Mouse (Mus musculus) heart, adult 2 months (tissue): Measurements from ENCODE around the gene Zp1. TPM values are rescaled to one million over a fixed set of nuclear protein-coding genes. Genes with fewer than 3 reads are reported as not detected.

Source experiments
- DNase-seq, 2 experiments: peaks; one replicate each; pipeline ENCODE4 v3.0.0; 2021
- H3K27ac ChIP-seq: fragments of 200-600 bp; 2 replicates; pipeline ENCODE4 v1.8.1; 2022
- H3K27me3 ChIP-seq: fragments of 200-500 bp; 2 replicates; pipeline ENCODE4 v1.6.1; 2012; ENCODE audit warnings: mild to moderate bottlenecking, low read length, inconsistent platforms, mixed read lengths; ENCODE audit not compliant: control insufficient read depth, insufficient read depth
- H3K36me3 ChIP-seq: fragments of 200-500 bp; 2 replicates; pipeline ENCODE4 v1.6.1; 2012; ENCODE audit warnings: low read length, inconsistent platforms; ENCODE audit not compliant: control insufficient read depth, insufficient read depth
- H3K4me1 ChIP-seq: fragments of 200-500 bp; 2 replicates; pipeline ENCODE4 v1.6.1; 2011; ENCODE audit warnings: low read length; ENCODE audit not compliant: control insufficient read depth, insufficient read depth
- H3K4me3 ChIP-seq: fragments of 200-600 bp; 2 replicates; pipeline ENCODE4 v1.8.1; 2022
- H3K79me2 ChIP-seq: fragments of 200-500 bp; replicated peaks from 2 replicates; pipeline ENCODE4 v1.6.1; 2012; ENCODE audit warnings: mild to moderate bottlenecking, inconsistent platforms, low read length, moderate library complexity, mixed read lengths; ENCODE audit not compliant: control insufficient read depth, insufficient read depth
- H3K9ac ChIP-seq: fragments of 200-500 bp; 2 replicates; pipeline ENCODE4 v1.6.1; 2012; ENCODE audit warnings: low read depth, mild to moderate bottlenecking, control low read depth, inconsistent platforms, low read length, mixed read lengths
- CTCF ChIP-seq: fragments of 200-600 bp; IDR thresholded peaks from 2 replicates; pipeline ENCODE4 v1.8.1; 2022; ENCODE audit warnings: antibody characterized with exemption, mild to moderate bottlenecking, moderate library complexity
- EP300 ChIP-seq: fragments of 200-500 bp; IDR thresholded peaks from 2 replicates; pipeline ENCODE4 v1.6.1; 2011; ENCODE audit warnings: low read depth, low read length, control low read depth; ENCODE audit not compliant: insufficient read depth
- POLR2A ChIP-seq: fragments of 200-500 bp; IDR thresholded peaks from 2 replicates; pipeline ENCODE4 v1.6.1; 2011; ENCODE audit warnings: mild to moderate bottlenecking, low read depth, low read length, control low read depth; ENCODE audit not compliant: insufficient read depth
- WGBS: fragments of 180-500 bp; shearing (Covaris S2); methylation state at CpG from one replicate; pipeline ENCODE4 v1.1.7; 2018; 5-methylcytosine and 5-hydroxymethylcytosine counted together
- intact Hi-C: fragments of 180-260 bp; cut with DNase I; formaldehyde crosslinking; loops from one replicate; pipeline ENCODE4 v1.15.1; 2025
- polyA plus RNA-seq: library from polyadenylated mRNA; depleted of rRNA; stranded (reverse); fragments of >200 nt; gene quantifications from 2 replicates; pipeline ENCODE4 v1.2.3, GENCODE M21; 2012
- total RNA-seq, 2 experiments: library from RNA; stranded (reverse); gene quantifications; 2 replicates each; pipeline ENCODE4 v1.2.3; 2021

The Zp1 gene
- total and polyA plus RNA-seq, 3 experiments = not detected

GRCm38 (mm10) chr19:10936077-10936476 is 15.6 kb upstream of the Zp1 start:
- Histone ChIP-seq H3K79me2 (no peaks in the 10 kb centered on the region), H3K4me1 (no peaks in the 10 kb centered on the region; the same call in 1 of the 2 replicates), H3K27ac (no peak overlapping the region), H3K36me3 (no peaks in the 10 kb centered on the region), H3K9ac (no peak overlapping the region), H3K4me3 (no peak overlapping the region), H3K27me3 (no peaks in the 10 kb centered on the region)
- intact Hi-C loops = no loop called here
- TF ChIP-seq POLR2A (no peak), CTCF (no peak; the same call in 1 of the 2 replicates), EP300 (no peak)
- 92% methylated on average over 5 of the region's 5 CpGs for WGBS
- no peak for DNase-seq

GRCm38 (mm10) chr19:10935029-10935428 is 14.6 kb upstream of the Zp1 start:
- H3K27ac ChIP-seq = no peak overlapping the region

GRCm38 (mm10) chr19:10930641-10931040 is 10.2 kb upstream of the Zp1 start:
- Histone ChIP-seq H3K4me1 (no peaks in the 10 kb centered on the region), H3K36me3 (no peaks in the 10 kb centered on the region), H3K4me3 (no peak overlapping the region), H3K27me3 (no peaks in the 10 kb centered on the region), H3K79me2 (no peaks in the 10 kb centered on the region), H3K9ac (no peak overlapping the region), H3K27ac (no peak overlapping the region)
- no peak for TF ChIP-seq CTCF
- no peak for TF ChIP-seq EP300
- TF ChIP-seq POLR2A = no peak
- WGBS = 79% methylated on average over 2 of the region's 2 CpGs
- intact Hi-C loops = no loop called here
- no peak for DNase-seq

More at GRCm38 (mm10) chr19:10935029-10935428, 14.6 kb upstream of the Zp1 start:
- H3K9ac ChIP-seq = no peak overlapping the region
- intact Hi-C loops = no loop called here
- H3K79me2 ChIP-seq = no peaks in the 10 kb centered on the region
- no peak overlapping the region for H3K4me3 ChIP-seq
- H3K27me3 ChIP-seq = no peaks in the 10 kb centered on the region
- no peak for DNase-seq
- no peaks in the 10 kb centered on the region for H3K4me1 ChIP-seq
- no peak for TF ChIP-seq POLR2A
- no peak for TF ChIP-seq CTCF
- no peak for TF ChIP-seq EP300
- WGBS = 19% methylated on average over 5 of the region's 5 CpGs
- no peaks in the 10 kb centered on the region for H3K36me3 ChIP-seq

GRCm38 (mm10) chr19:10926666-10927065 is 6.2 kb upstream of the Zp1 start:
- Histone ChIP-seq H3K4me1 (no peaks in the 10 kb centered on the region), H3K27ac (peak overlapping the region; percentile 7; the same call in 1 of the 2 replicates), H3K27me3 (no peaks in the 10 kb centered on the region), H3K4me3 (no peak overlapping the region), H3K9ac (no peak overlapping the region), H3K36me3 (no peaks in the 10 kb centered on the region), H3K79me2 (no peaks in the 10 kb centered on the region)
- DNase-seq = no peak
- TF ChIP-seq CTCF = no peak
- TF ChIP-seq POLR2A = no peak
- no peak for TF ChIP-seq EP300
- intact Hi-C loops = no loop called here
- WGBS = 34% methylated on average over 4 of the region's 4 CpGs

GRCm38 (mm10) chr19:10926123-10926621 is 5.7 kb upstream of the Zp1 start:
- DNase-seq = no peak
- Histone ChIP-seq H3K4me1 (no peaks in the 10 kb centered on the region), H3K79me2 (no peaks in the 10 kb centered on the region), H3K4me3 (no peak overlapping the region), H3K9ac (no peak overlapping the region), H3K36me3 (no peaks in the 10 kb centered on the region), H3K27me3 (no peaks in the 10 kb centered on the region), H3K27ac (peak overlapping the region; percentile 7; the same call in 1 of the 2 replicates)
- TF ChIP-seq CTCF = no peak
- TF ChIP-seq EP300 = no peak
- no peak for TF ChIP-seq POLR2A
- WGBS = 50% methylated on average over 6 of the region's 6 CpGs
- intact Hi-C loops = no loop called here

- H3K9ac ChIP-seq = no peak overlapping the region
- H3K79me2 ChIP-seq = no peaks in the 10 kb centered on the region
- 51% methylated on average over 4 of the region's 4 CpGs for WGBS
- H3K27ac ChIP-seq = no peak overlapping the region
- TF ChIP-seq CTCF (no peak), POLR2A (no peak), EP300 (no peak)
- intact Hi-C loops = no loop called here
- no peaks in the 10 kb centered on the region for H3K27me3 ChIP-seq
- no peaks in the 10 kb centered on the region for H3K36me3 ChIP-seq
- H3K4me3 ChIP-seq = no peak overlapping the region
- no peaks in the 10 kb centered on the region for H3K4me1 ChIP-seq
- DNase-seq = no peak
These were observed 3.8 kb upstream of the Zp1 start for GRCm38 (mm10) chr19:10924220-10924619.
